Mouse (Mus musculus): ENCODE results near the gene Plpp1.

Plpp1 gene

GRCm38 (mm10) chr13:112772252-112772651 lies 28.3 kb upstream of the Plpp1 start:
- no peak for ATAC-seq (ENCODE audit: insufficient number of reproducible peaks, low FRiP score, low TSS enrichment)

DNA sequence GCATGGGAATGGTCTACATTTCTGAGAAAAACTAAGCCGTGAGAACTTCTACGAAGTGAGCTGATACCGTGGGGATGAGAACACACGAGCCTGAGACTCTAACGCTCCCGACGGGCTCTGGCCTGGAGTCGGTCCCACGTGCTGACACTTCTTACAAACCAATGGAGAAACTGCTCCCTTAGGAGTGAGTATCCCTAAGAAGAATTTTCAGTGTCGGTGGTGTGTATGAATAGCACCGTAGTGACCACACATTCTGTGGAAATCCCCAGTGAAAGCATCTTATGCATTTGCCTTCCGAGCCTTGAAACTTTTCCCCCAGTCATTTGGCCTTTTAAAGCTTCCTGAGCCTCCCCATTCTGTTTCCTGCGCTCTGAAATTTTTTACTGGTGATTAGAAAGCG lies 27.7 kb upstream of the Plpp1 start:
- no peak for ATAC-seq (ENCODE audit: insufficient number of reproducible peaks, low FRiP score, low TSS enrichment)

DNA sequence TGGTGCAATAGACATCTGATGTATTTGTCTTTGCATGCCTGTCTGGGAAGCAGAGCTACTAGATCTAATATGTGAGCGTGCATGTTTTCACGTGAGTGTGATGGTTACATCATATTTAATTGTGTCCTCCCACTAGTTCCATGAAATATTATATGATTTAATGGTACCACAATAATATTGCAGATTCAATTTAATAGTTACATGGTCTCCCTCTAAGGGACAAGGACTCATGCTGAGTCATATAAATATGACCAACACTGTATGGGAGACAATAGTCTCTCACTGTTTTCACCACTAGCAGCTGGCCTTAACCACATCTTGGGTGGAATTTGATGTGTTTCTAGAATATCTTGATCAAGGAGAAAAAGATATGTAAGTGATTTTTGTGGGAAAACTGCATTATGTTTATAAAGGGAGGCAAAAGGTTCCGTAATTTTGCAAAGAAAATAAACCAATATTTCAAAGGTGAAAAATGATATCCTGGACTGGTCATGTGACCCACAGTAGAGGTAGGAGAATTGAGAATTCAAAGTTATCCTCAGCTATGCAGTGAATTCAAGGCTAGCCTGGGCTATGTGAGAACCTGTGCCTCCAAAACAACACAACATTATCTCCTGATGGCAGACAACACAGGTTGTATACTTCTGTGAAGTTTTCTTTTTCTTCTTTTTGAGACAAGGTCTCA lies 26.5 kb upstream of the Plpp1 start:
- ATAC-seq (ENCODE audit: insufficient number of reproducible peaks, low FRiP score, low TSS enrichment) = no peak

DNA sequence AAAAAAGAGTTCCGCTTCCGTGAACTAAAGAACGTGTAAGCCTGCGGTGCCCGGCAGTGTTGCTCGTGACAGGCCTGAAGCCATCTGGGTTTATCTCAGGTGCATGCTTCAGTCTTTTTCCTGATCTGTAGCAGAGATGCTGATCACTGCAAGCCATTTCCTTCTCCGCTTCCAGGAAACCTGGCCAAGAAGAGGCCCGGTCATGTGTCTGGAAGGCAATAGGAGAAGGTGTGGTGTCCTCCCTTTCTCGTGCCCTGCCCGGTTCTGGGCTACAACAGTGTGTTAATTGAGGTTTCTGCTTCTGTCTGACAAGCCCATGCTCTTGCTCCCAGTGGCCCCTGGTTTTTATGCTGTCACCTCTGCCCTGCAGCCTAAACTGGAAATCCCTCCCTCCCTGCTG lies 24.7 kb upstream of the Plpp1 start:
- no peak for ATAC-seq (ENCODE audit: insufficient number of reproducible peaks, low FRiP score, low TSS enrichment)

DNA sequence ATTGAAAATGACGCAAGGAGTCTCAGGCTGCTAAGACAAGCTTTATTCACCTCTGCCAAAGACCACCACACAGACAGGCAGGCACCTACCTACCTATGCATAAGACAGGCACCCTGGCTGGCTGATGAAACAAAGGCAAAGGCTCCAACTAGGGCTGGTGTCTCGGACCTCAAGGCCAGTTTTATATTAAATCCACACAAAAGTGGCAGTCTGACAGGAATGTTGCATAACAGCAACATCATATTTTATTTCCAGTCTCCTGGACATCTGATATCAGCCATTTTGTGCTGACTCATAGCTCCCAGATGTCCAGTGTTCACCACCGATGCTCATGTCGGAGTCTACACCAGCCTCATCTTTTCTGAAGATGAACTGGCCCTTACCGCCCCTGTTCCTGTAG lies 22.2 kb upstream of the Plpp1 start:
- ATAC-seq (ENCODE audit: insufficient number of reproducible peaks, low FRiP score, low TSS enrichment) = no peak

GRCm38 (mm10) chr13:112785305-112785704 lies 15.3 kb upstream of the Plpp1 start:
- ATAC-seq (ENCODE audit: insufficient number of reproducible peaks, low FRiP score, low TSS enrichment) = no peak

DNA sequence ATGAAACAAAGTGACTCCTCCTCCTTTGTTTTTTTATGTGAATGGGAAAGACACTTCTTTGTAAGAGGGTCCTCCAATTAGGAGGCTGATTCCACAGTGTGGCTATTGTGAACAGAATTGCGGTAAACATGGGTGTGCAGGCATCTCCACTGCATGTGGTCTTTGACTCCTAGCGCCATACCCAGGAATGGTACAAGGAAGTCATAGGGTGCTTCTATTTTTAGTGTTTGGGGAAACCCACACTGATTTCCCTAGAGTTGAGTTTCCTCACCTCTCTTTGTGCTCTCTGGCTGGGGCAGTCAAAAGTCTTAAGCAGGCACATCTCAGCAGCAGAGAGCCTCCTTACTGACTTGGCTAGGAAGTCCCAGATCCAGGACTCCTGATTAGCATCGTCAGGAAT lies 14.4 kb upstream of the Plpp1 start:
- no peak for ATAC-seq (ENCODE audit: insufficient number of reproducible peaks, low FRiP score, low TSS enrichment)

DNA sequence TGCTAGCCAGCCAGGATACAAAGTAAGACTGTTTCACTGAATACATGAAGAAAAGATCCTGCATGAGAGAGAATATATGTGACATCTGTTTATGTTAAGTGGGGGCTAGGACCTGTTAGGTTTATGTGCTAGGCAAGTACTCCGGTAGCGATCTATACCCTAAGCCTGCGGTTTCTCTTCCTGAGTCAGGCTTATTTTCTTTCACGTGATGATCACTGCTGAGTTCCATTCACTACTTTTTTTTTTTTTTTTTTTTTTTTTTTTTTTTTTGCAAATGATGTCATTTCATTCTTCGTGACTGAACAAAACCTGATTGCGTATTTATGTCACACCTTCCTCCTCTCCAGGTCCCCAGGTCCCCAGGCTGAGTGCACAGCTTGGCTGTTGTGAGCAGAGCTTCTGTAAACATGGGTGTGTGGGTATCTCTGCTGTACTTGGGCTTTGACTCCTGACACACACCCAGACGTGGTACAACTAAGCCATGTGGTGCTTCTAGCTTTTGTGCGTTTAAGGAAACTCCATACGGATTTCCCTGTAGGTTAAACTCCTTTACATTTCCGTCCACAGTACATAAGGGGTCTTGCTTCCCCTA lies 13.6 kb upstream of the Plpp1 start:
- no peak for ATAC-seq (ENCODE audit: insufficient number of reproducible peaks, low FRiP score, low TSS enrichment)

DNA sequence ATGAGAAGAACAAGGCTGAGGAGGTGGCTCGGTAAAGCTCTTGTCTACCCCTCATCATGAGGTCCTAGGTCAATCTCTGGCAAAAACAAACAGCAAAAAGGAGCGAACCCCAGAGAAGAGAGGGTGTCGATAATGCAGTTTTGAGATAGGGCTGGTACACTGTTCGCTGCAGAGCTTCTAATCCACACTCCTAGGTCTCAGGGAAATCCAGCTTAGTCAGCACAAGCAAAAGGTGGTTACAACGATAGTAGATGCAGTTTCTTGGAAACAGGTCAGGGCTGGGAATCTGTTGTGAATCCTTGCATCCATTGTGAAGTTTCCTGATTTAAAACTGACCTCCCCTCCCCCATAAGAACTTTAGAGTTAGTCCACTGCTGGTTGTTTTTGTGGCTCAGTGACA lies 9.8 kb upstream of the Plpp1 start:
- ATAC-seq (ENCODE audit: insufficient number of reproducible peaks, low FRiP score, low TSS enrichment) = no peak

- no peak for ATAC-seq (ENCODE audit: insufficient number of reproducible peaks, low FRiP score, low TSS enrichment)
Observed at GRCm38 (mm10) chr13:112791906-112792305, 8.7 kb upstream of the Plpp1 start.

- no peak for ATAC-seq (ENCODE audit: insufficient number of reproducible peaks, low FRiP score, low TSS enrichment)
Observed at GRCm38 (mm10) chr13:112798243-112798952, 2.2 kb upstream of the Plpp1 start.

GRCm38 (mm10) chr13:112798953-112799305 lies 1.7 kb upstream of the Plpp1 start:
- no peak for ATAC-seq (ENCODE audit: insufficient number of reproducible peaks, low FRiP score, low TSS enrichment)

- no peak for ATAC-seq (ENCODE audit: insufficient number of reproducible peaks, low FRiP score, low TSS enrichment)
Observed at GRCm38 (mm10) chr13:112799721-112800241, 811 bp upstream of the Plpp1 start.

DNA sequence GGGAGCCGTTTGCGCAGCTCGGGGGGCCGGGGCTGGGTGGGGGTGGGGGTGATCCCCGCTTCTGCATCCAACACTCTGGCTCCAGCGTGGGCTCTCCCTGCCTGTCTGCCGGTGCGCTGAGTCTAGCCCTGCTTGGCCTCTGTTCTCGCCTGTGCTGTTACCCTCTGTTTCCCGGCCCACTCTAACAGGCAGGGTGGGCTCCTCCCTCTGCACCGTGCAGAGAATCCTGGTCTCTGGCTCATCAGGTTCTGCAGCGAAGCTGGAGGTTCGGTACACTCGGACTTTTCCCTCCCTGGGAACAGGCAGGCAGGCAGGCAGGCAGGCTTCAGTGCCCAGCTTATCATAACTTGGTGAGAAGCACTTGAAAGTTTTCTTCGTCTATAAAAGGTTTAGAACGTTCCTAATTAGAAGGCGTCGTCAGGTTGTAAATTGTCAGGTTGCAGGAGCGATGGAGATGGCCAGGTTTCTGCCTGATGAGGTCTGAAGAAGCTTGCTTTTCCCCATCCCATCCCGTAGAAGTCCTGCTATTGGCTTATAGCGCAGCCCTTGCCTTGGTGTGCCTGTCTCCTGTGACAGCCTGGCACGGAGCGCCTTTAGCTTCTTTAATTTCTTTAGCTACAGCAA lies 901 bp downstream of the Plpp1 start:
- peak; percentile 38 for ATAC-seq (ENCODE audit: insufficient number of reproducible peaks, low FRiP score, low TSS enrichment)

DNA sequence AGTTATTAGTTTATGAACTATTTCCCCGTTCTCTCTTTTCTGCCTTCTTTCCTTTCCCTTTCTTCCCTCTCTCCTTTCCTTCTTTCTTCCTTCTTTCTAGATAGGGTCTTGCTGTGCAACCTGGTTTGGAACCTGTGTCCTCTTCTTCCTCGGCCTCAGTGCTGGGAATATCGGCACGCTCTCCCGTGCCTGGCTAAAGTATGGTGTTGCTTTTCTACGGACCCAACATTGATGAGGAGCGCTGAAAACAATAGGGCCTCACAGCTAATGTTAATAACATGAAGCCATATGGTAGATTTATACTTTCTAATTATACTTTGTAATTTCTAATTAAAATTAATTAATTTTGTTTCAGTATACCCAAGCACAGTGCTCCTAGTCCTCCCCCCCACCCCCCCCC lies 2.5 kb downstream of the Plpp1 start:
- no peak for ATAC-seq (ENCODE audit: insufficient number of reproducible peaks, low FRiP score, low TSS enrichment)

DNA sequence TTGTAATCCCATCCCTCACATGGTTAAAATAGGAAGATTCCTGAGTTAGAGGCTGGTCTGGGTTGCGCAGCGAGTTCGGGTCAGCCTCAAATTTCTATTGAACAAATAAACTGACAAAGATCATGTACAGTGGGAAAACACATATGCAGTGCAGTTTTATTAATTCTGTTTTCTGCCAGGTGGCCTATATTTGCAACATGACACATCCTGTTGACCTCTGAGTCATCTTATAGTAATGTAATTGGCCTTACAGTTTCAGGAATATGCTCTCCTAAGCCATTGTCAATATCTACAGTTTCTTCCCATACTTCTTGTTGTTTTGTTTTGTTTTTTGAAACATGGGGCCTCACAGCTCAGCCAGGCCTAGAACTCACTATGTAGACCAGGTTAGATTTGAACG lies 3.1 kb downstream of the Plpp1 start:
- ATAC-seq (ENCODE audit: insufficient number of reproducible peaks, low FRiP score, low TSS enrichment) = no peak

- no peak for ATAC-seq (ENCODE audit: insufficient number of reproducible peaks, low FRiP score, low TSS enrichment)
Observed at GRCm38 (mm10) chr13:112805529-112805928, 4.9 kb downstream of the Plpp1 start.

- ATAC-seq (ENCODE audit: insufficient number of reproducible peaks, low FRiP score, low TSS enrichment) = no peak
Observed at GRCm38 (mm10) chr13:112807936-112808667, 7.5 kb downstream of the Plpp1 start.

DNA sequence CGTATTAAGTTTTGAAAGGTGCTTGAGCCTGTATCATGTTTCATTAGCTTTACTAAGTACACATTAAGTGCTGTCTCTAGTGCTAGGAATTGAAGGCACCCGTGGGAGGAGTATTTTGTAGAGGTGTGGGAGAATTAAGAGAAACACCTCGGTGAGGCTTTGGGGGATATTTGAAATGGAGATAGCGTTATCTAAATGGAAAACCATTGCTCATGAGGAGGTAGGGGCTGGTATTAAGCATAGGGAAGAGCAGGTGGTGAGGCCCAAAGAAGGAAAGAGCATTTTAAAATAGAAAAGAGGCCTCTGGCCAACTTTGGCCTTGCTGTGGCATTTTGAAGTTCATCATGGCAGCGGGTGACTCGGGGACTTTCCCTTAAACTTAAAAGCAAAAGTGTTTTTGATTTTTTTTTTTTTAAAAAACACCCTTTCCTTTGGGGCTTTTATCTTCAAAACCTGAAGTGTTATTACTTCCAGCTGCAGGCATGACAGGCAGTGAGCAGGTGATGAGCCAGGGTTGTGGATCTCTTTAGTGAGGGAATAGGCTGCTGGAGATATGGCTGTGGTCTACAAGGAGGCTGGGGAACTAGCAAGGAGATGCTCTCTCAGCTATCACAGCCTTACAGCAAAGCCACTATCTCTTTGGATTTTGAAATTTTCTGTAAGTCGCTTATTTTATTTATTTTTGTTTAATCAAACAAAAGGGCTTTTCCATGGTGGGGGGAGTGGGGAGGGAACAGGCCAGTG lies 9.1 kb downstream of the Plpp1 start:
- no peak for ATAC-seq (ENCODE audit: insufficient number of reproducible peaks, low FRiP score, low TSS enrichment)

DNA sequence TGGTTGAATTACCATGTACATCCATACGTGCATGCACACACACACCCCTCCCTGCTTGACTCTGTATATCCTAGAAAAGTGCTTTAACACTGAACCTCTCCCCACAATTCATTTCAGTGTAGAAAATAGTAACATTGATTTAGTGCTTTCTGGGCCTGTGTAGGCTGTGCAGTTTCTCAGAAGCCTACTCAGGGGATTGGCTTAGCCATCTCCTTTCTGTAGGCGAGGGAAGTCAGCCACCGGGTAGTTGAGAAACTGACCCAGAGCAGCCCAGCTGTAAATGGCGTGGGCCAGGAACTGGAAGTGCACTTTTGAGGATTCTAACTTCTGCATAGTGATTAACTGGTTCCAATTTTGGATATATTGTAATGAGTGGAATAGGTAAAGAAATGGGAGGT lies 9.7 kb downstream of the Plpp1 start:
- no peak for ATAC-seq (ENCODE audit: insufficient number of reproducible peaks, low FRiP score, low TSS enrichment)

Measured in cerebellum, adult (tissue).